Mouse (Mus musculus) ES-E14 (cell line): ENCODE data around the gene Olfr317. TPM values are rescaled to one million over a fixed set of nuclear protein-coding genes. Genes with fewer than 3 reads are reported as not detected.

Experiments
- DNase-seq: peaks from one replicate; pipeline ENCODE4 v3.0.0-alpha.2; 2013; ENCODE audit warnings: low read depth, low spot score
- H3K27ac ChIP-seq: 2 replicates; pipeline ENCODE4 v1.5.1; 2012; ENCODE audit warnings: low read depth, mild to moderate bottlenecking, low read length, moderate library complexity, mixed read lengths; ENCODE audit not compliant: poor library complexity, insufficient read depth, severe bottlenecking
- H3K36me3 ChIP-seq: 2 replicates; pipeline ENCODE4 v1.6.1; 2012; ENCODE audit warnings: mild to moderate bottlenecking, low read length, moderate library complexity, mixed read lengths; ENCODE audit not compliant: control insufficient read depth, poor library complexity, insufficient read depth, severe bottlenecking
- H3K4me1 ChIP-seq, 2 experiments: fragments of 150-350 bp in 1 of 2; sonication (generic) in 1 of 2; 2 replicates each; pipeline ENCODE4 v1.6.1; 2012; ENCODE audit warnings: low read length in 2 of 2, mild to moderate bottlenecking in 1 of 2, mixed read lengths in 1 of 2; ENCODE audit not compliant: control insufficient read depth in 2 of 2, insufficient read depth in 2 of 2, poor library complexity in 1 of 2
- H3K4me3 ChIP-seq, 2 experiments: fragments of 150-350 bp in 1 of 2; sonication (generic) in 1 of 2; 2 replicates each; pipeline ENCODE4 v1.5.1; 2012; ENCODE audit warnings: low read length in 2 of 2, low read depth in 1 of 2, mild to moderate bottlenecking in 1 of 2, mixed read lengths in 1 of 2; ENCODE audit not compliant: insufficient read depth in 1 of 2, poor library complexity in 1 of 2, severe bottlenecking in 1 of 2
- H3K9ac ChIP-seq: 2 replicates; pipeline ENCODE4 v1.6.1; 2012; ENCODE audit warnings: low read depth, mild to moderate bottlenecking, low read length, mixed read lengths; ENCODE audit not compliant: poor library complexity, insufficient read depth, severe bottlenecking
- H3K9me3 ChIP-seq: fragments of 150-350 bp; sonication (generic); 2 replicates; pipeline ENCODE4 v1.6.1; 2012; ENCODE audit warnings: low read depth, mild to moderate bottlenecking, low read length; ENCODE audit not compliant: control insufficient read depth, insufficient read depth
- CHD2 ChIP-seq: IDR thresholded peaks from 2 replicates; pipeline ENCODE4 v1.6.1; 2014; ENCODE audit warnings: mild to moderate bottlenecking, low read depth, low read length, inconsistent platforms
- HCFC1 ChIP-seq: IDR thresholded peaks from 2 replicates; pipeline ENCODE4 v1.6.1; 2012; ENCODE audit warnings: low read length, inconsistent platforms, borderline replicate concordance; ENCODE audit not compliant: insufficient read depth
- MAFK ChIP-seq: IDR thresholded peaks from 2 replicates; pipeline ENCODE4 v1.6.1; 2014; ENCODE audit warnings: mild to moderate bottlenecking, low read depth, low read length, inconsistent platforms; ENCODE audit not compliant: insufficient read depth
- ZC3H11A ChIP-seq: IDR thresholded peaks from 2 replicates; pipeline ENCODE4 v1.6.1; 2012; ENCODE audit warnings: low read depth, mild to moderate bottlenecking, inconsistent platforms, low read length, borderline replicate concordance
- ZNF384 ChIP-seq: IDR thresholded peaks from 2 replicates; pipeline ENCODE4 v1.6.1; 2012; ENCODE audit warnings: low read depth, low read length, inconsistent platforms
- in situ Hi-C, 2 experiments: fragments of 600-800 bp; cut with MboI; formaldehyde crosslinking; loops; one replicate each; pipeline ENCODE4 v1.15.1; 2025; ENCODE audit warnings: low sequenced_read_pairs in 2 of 2, inconsistent platforms in 1 of 2; ENCODE audit not compliant: unreplicated experiment in 2 of 2
- total RNA-seq: library from RNA; depleted of rRNA; stranded (reverse); fragments of 300-350 nt; gene quantifications from 2 replicates; pipeline ENCODE4 v1.2.3, GENCODE M21; 2012; rRNA removed

The Olfr317 gene
- total RNA-seq = not detected in 2 replicates

- in situ Hi-C loops = loop anchor here (10.0 kb wide), 1 partner anchor 74 kb away; no protein-coding TSS in a partner anchor
- no peak within 1 kb of the TSS for H3K9ac ChIP-seq
These were observed at the start of gene Olfr317 for GRCm38 (mm10) chr11:58738792-58739262. Gene Olfr317, minus strand, starts transcription at chr11:58739212.

DNA sequence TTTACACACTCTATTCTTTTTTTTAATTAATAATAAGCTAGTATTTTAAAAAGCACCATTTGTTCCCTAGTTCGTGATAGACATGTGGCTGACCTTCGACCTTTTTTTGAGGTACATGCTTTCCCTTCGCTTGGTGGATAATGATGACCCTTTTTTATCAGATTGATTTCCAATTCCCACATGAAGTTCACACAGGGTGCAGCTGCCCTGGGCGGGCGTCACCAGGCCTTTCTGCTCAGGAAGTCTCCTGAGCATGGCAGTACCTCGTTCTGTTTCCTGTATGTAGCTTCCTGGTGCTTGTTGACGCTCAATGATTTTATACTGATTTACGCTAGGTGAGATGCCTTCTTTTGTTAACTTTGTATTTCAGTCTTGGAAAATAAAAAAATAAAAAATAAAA lies 49.3 kb upstream of the Olfr317 start:
- TF ChIP-seq HCFC1 = no peak
- TF ChIP-seq CHD2 = no peak
- no peak for TF ChIP-seq MAFK
- no peak for TF ChIP-seq ZC3H11A
- no peak for TF ChIP-seq ZNF384
- Histone ChIP-seq H3K36me3 (no peaks in the 10 kb centered on the region), H3K9me3 (no peaks in the 10 kb centered on the region), H3K9ac (no peak overlapping the region), H3K4me1 (no peaks in the 10 kb centered on the region), H3K27ac (no peak overlapping the region), H3K4me3 (no peak overlapping the region)
- in situ Hi-C loops = no loop called here
- no peak for DNase-seq

More at GRCm38 (mm10) chr11:58738792-58739262, at the start of gene Olfr317:
- Histone ChIP-seq H3K36me3 (no peaks in the 10 kb centered on the region), H3K4me1 (peaks cover 0 to 2% of the 10 kb centered on the region in 2 experiments; a peak in 1 of 4 replicates), H3K4me3 (no peak within 1 kb of the TSS), H3K27ac (no peak within 1 kb of the TSS), H3K9me3 (no peaks in the 10 kb centered on the region)
- DNase-seq = no peak
- TF ChIP-seq ZC3H11A (no peak), CHD2 (no peak), ZNF384 (no peak), HCFC1 (no peak), MAFK (no peak)

DNA sequence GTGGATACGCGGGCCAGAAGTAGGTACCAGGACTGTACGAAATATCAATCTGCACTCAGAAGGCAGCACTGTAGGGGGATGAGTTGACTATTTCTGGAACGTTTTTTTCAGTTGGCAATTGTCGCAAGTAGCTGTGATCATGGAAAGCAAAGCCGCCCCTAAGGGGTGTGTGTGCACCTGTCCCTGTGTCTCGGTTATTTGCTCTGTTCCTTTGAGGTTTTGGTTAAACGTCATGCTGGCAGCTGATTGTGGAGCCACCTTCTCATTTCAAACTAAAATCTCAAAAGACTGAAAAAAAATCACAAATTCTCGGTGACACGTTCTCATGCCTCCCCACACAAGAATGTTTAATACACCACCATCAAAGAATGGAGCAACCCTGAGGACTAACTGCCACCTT lies 48.6 kb upstream of the Olfr317 start:
- H3K36me3 ChIP-seq = no peaks in the 10 kb centered on the region
- no peak overlapping the region for H3K27ac ChIP-seq
- H3K9me3 ChIP-seq = no peaks in the 10 kb centered on the region
- no peak overlapping the region for H3K9ac ChIP-seq
- H3K4me3 ChIP-seq = no peak overlapping the region
- no peak for DNase-seq
- in situ Hi-C loops = no loop called here
- H3K4me1 ChIP-seq = no peaks in the 10 kb centered on the region
- no peak for TF ChIP-seq ZC3H11A
- TF ChIP-seq ZNF384 = no peak
- TF ChIP-seq MAFK = no peak
- no peak for TF ChIP-seq CHD2
- no peak for TF ChIP-seq HCFC1

DNA sequence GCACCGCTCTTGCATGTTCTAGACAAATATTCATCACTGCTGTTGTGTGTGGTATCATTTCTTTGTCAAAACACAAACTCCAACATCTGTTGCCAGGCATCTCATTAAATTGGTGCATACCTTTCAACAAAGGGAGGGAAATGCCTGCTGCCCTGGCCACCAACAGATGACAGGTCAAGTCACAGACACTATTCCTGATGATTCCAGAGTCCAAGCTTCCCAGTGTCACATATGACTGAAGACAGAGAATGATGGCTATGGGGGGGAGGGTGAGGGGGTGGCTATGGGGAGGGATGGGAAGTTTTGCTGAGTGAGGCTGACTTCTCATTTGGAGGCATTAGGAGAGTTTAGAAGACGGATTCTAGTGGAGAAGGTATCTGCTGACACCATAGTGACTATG lies 45.2 kb upstream of the Olfr317 start:
- no peak for DNase-seq
- H3K36me3 ChIP-seq = no peaks in the 10 kb centered on the region
- H3K4me3 ChIP-seq = no peak overlapping the region
- no peaks in the 10 kb centered on the region for H3K4me1 ChIP-seq
- H3K9ac ChIP-seq = no peak overlapping the region
- no peak overlapping the region for H3K27ac ChIP-seq
- H3K9me3 ChIP-seq = no peaks in the 10 kb centered on the region
- in situ Hi-C loops = no loop called here
- no peak for TF ChIP-seq ZC3H11A
- TF ChIP-seq MAFK = no peak
- no peak for TF ChIP-seq CHD2
- no peak for TF ChIP-seq ZNF384
- TF ChIP-seq HCFC1 = no peak

DNA sequence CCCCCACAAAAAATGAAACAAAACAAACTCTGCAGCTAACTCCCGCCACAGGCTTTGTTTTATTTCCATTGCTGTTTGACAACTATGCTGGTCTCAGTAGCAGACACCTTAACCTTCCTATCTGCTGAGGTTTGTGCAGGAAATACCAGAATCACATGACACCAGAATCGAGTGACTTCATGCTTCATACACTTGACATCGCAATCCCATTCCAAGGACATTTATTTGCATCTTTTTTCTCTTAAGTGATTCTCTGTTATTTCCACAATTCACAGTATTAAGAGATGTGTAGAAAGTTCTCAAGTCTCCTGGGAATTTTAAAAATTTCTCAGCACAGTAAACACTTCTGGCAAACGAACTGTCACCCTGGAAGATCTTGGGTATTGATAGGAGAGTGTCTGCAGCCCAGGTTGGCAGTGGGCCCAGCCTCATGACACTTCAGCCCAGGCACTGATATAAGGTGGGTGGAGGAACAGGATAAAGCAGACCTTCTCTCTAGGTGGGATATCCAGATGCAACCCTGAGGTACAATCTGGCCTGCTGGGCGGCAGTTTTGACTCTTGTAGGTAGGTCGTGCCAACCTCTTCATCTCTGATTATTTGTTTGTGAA lies 43.6 kb upstream of the Olfr317 start, which contains the start of gene Olfr314:
Gene Olfr314 (plus strand): TSS at position 473 of the 610 bp plus-strand sequence.
- Histone ChIP-seq H3K4me3 (no peak within 1 kb of the TSS), H3K9me3 (no peaks in the 10 kb centered on the region), H3K9ac (no peak within 1 kb of the TSS), H3K4me1 (no peaks in the 10 kb centered on the region), H3K27ac (no peak within 1 kb of the TSS), H3K36me3 (no peaks in the 10 kb centered on the region)
- TF ChIP-seq CHD2 (no peak), ZNF384 (no peak), ZC3H11A (no peak), MAFK (no peak), HCFC1 (no peak)
- DNase-seq = no peak
- in situ Hi-C loops = no loop called here
